Mouse (Mus musculus) c-Kit-positive CD71-positive TER-119-negative erythroid progenitor cells, embryonic 14.5 days (primary cell): ENCODE measurements around the gene Cmtm8.

Source experiments
- DNase-seq: peaks from one replicate; pipeline ENCODE4 v3.0.0-alpha.2; 2013; ENCODE audit warnings: low read depth

Cmtm8 gene

GRCm38 (mm10) chr9:114844017-114844662 lies at the start of gene Cmtm8:
Gene Cmtm8 (minus strand): TSS chr9:114844156.
- DNase-seq = no peak

- no peak for DNase-seq
Measured at GRCm38 (mm10) chr9:114892974-114893373, 49.0 kb upstream of the Cmtm8 start.

GRCm38 (mm10) chr9:114890377-114890776 lies 46.4 kb upstream of the Cmtm8 start:
- no peak for DNase-seq

DNA sequence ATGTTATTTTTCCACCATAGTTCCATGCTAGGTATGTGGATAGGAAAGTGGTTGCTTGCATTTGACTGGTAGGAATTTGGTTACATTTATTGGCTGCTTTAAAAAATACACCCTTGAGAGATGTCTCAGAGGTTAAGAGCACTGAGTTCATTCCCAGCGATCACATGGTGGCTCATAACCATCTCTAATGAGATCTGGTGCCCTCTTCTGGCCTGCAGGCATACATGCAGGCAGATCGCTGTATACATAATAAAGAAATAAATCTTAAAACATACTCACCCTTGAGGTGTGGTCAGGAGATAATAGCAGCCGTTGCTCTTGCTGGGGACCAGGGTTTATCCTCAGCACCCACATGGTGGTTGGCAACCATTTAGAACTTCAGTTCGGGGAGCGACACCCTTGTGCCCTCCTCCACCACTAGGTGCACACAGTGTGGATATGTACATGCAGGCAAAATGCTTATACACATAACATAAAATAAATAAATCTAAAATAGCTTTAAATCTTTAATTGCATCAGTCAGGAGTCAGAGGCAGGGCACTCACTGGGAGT lies 45.0 kb upstream of the Cmtm8 start:
- DNase-seq = no peak

- DNase-seq = no peak
Measured at GRCm38 (mm10) chr9:114887699-114888098, 43.7 kb upstream of the Cmtm8 start.

DNA sequence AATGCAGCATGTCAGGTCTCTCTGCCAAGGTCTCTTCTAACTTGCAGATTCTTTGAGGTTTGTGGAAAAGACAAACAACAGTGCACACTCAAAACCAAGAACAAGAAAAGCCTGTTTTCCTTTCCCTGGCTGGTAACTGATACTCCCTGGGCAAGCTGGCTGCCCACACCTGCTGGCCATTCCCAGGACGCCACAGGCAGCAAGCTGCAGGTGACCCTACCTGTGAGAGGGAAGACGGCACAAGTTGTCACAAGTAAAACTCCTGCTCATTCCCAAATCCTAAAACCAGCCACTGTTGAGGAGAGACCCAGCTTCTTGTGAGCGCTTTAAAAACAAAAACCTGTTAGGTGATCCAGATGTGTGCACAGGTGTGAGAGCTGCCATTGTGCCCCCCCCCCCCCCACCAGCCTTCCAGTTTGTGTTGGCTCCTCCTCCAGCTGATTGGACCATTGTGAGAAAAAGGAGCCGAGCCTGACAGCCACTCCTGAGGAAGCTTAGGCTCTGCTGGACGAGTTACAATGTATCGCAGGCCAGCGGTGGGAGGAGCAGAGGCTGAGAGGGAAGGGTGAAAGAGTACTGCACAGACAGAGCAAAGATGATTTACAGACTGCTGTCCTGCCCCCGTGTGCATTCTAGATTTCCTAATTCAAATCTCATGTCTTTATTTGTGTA lies 42.2 kb upstream of the Cmtm8 start:
- no peak for DNase-seq

DNA sequence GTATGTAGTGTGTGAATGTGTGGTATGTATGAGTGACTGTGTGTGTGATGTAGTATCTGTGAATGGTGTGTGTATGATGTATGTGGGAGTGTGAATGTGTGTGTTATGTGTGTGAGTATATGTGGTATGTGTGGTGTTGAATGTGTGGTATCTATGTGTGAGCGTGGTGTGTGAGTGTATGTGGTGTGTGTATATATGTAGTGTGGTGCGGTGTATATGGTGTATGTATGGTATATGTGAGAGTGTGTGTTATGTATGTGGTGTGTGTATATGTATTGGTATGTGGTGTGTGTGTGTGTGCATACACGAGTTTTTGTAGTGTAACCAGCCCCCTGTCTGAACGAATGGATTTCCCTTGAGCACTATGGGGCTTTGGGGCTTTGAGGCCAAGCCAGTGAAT lies 41.6 kb upstream of the Cmtm8 start:
- no peak for DNase-seq

GRCm38 (mm10) chr9:114881977-114882376 lies 38.0 kb upstream of the Cmtm8 start:
- DNase-seq = no peak

DNA sequence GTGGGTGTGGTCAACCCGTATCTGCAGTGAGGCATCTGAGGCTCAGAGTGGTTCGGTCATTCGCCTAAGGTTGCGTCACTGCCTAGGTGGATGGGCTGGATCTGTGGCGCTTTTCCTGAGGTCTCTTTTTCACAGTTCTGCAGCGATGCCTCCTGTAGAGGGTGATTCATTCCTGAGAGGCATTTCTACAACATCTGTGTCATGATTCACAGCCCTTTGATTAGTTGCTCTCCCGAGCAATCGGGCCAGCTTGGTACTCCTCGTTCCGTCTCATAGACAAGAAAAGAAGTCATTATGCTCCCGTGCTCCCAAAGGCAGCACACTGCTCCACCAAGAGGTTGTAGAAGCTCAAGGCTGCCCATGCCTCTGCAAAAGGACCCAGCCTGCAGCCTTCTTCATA lies 11.4 kb upstream of the Cmtm8 start:
- no peak for DNase-seq

- no peak for DNase-seq
Measured at GRCm38 (mm10) chr9:114854686-114855085, 10.7 kb upstream of the Cmtm8 start.

GRCm38 (mm10) chr9:114853336-114853735 lies 9.4 kb upstream of the Cmtm8 start:
- DNase-seq = no peak

DNA sequence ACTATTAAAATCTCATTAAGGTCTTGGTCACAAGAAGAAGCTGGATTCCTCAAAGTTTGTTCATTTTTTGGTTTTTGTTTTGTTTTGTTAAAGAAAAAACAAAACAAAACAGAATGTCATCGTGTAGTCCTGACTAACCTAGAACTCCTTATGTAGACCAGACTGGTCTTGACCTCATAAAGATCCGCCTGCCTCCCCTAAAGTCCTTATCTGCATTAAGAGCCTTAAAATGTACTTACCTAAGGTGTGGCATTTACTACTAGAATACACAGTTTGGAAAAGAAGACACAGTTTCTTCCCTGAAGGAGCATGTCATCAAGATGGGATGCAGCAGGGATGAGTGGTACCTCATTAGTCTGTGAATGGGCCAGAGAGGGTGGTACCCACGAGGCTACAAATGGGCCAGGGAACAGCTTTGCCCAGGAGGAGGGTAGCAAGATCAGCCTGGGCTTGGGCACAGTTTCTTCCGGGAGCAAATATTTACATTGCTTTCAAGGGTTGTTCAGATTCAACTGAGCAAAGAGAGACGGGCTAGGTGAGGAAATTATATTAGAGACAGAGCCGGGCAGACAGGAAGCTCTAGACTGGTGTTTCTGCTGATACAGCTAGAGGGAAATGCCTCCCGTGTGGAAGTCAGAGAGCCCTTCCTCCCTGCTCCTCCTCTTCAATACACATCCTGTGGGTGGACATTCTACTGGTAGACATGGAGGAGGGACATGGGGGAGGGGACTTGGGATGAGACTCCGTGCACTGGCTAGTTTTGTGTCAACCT lies 7.6 kb upstream of the Cmtm8 start:
- no peak for DNase-seq

- DNase-seq = no peak
Measured at GRCm38 (mm10) chr9:114843634-114844016, 331 bp downstream of the Cmtm8 start.

GRCm38 (mm10) chr9:114842886-114843285 lies 1.1 kb downstream of the Cmtm8 start:
- no peak for DNase-seq

- DNase-seq = no peak
Measured at GRCm38 (mm10) chr9:114842269-114842668, 1.7 kb downstream of the Cmtm8 start.

DNA sequence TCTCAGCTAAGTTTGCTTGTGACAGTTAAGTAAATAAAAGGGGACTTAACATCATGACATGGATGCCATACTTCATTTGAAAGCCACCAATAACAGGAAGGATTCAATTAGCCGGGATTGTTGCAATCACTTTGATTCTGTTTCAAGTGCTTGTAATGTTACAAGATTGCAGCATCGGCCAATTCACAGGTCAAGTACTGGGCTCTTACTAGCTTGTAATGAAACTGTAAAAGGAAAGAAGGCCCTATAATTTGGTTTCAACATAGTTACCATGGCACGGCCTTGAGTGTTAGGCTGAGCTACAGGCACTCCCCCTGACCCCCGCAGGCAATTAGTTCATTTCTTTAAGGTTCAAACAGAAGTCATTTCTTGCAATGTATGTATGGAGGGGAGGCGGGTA lies 5.1 kb downstream of the Cmtm8 start:
- no peak for DNase-seq

- no peak for DNase-seq
Measured at GRCm38 (mm10) chr9:114831527-114831926, 12.4 kb downstream of the Cmtm8 start.

GRCm38 (mm10) chr9:114830351-114830750 lies 13.6 kb downstream of the Cmtm8 start:
- no peak for DNase-seq

DNA sequence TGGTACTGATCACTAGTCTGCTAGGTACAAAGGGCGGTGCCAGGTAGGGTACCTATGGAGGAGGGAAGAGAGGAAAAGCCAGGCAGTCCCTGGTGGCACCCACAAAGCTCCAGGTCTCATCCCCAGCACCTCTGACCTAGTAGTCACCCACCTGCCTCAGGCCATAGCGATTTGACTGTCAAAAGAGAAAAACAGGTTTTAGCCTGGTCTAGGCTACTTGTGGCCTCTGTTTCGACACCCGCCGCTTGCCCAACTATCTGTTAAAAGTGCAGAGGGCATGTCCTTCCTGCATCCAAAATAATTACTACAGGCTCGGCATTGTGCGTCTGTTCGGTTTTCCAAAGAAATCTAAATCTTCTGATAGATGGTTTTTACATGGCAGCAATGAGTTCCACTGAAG lies 14.3 kb downstream of the Cmtm8 start:
- no peak for DNase-seq

DNA sequence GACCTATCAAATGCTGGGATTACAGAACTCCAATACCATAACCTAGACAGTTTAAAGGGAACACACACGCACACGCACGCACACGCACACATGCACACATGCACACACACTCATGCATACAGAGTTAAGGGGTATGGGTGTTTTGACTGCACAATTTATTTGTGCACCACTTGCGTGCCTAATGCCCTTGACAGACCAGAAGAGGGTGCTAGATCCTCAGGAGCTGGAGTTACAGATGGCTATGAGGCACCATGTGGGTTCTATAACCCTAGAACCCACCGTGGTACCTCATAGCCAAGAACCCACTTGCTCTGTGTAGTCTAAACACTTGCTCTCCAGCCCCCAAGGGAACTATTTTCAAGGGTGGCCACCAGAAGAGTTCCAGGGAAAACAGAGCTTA lies 15.6 kb downstream of the Cmtm8 start:
- no peak for DNase-seq

GRCm38 (mm10) chr9:114827242-114827852 lies 16.6 kb downstream of the Cmtm8 start:
- DNase-seq = no peak

DNA sequence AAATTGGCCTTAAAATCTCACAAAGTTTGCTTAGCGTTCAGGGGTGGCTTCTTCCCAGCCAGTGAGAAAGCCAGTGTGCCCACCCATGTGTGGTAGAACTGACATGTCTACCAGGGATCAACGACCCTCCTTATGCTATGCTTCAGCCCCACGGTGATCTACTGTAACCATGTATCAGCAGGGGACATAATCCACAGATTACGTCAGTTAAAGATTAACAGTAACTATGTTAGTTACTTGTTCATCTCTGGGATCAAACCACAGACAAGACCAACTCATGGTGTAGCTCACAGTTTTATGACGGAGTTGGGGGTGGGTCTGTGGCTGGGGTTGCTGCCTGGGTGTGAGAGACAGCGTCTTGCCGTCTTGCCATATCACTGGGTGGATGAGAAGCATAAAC lies 19.8 kb downstream of the Cmtm8 start:
- no peak for DNase-seq
